Mouse (Mus musculus) forebrain, embryonic 11.5 days (tissue): ENCODE data around the gene Pip5k1a. TPM values are rescaled to one million over a fixed set of nuclear protein-coding genes. Genes with fewer than 3 reads are reported as not detected.

Source experiments
- ATAC-seq: fragments of 200-750 bp; cut with Nextera tagmentation; replicated peaks from 2 replicates; pipeline ENCODE4 v1.8.0; 2017; ENCODE audit warnings: moderate TSS enrichment; ENCODE audit not compliant: low FRiP score
- DNase-seq: peaks from one replicate; pipeline ENCODE4 v3.0.0-alpha.2; 2017; ENCODE audit warnings: low spot score
- H3K27ac ChIP-seq: fragments of 300-500 bp; sonication (generic); 2 replicates; pipeline ENCODE4 v1.5.1; 2014; ENCODE audit warnings: low read depth, low read length
- H3K27me3 ChIP-seq: fragments of 300-500 bp; sonication (generic); 2 replicates; pipeline ENCODE4 v1.6.1; 2014; ENCODE audit warnings: mild to moderate bottlenecking, low read length, mixed read lengths; ENCODE audit not compliant: control insufficient read depth, insufficient read depth
- H3K36me3 ChIP-seq: fragments of 300-500 bp; sonication (generic); 2 replicates; pipeline ENCODE4 v1.6.1; 2014; ENCODE audit warnings: mild to moderate bottlenecking, low read length, moderate library complexity, mixed read lengths; ENCODE audit not compliant: control insufficient read depth, insufficient read depth
- H3K4me1 ChIP-seq: fragments of 300-500 bp; sonication (generic); replicated peaks from 2 replicates; pipeline ENCODE4 v1.6.1; 2014; ENCODE audit warnings: low read length, mixed read lengths; ENCODE audit not compliant: control insufficient read depth, insufficient read depth
- H3K4me2 ChIP-seq: fragments of 300-500 bp; sonication (generic); 2 replicates; pipeline ENCODE4 v1.6.1; 2014; ENCODE audit warnings: low read depth, mild to moderate bottlenecking, low read length, moderate library complexity, mixed read lengths; ENCODE audit not compliant: severe bottlenecking
- H3K4me3 ChIP-seq: fragments of 300-500 bp; sonication (generic); 2 replicates; pipeline ENCODE4 v1.5.1; 2014; ENCODE audit warnings: low read depth, low read length
- H3K9ac ChIP-seq: fragments of 300-500 bp; sonication (generic); 2 replicates; pipeline ENCODE4 v1.6.1; 2014; ENCODE audit warnings: low read length
- H3K9me3 ChIP-seq: fragments of 300-500 bp; sonication (generic); 2 replicates; pipeline ENCODE4 v1.6.1; 2016; ENCODE audit warnings: low read length, mixed read lengths; ENCODE audit not compliant: control insufficient read depth
- WGBS: fragments of 180-500 bp; shearing (Covaris S2); extraction: QIAGEN DNeasy Blood & Tissue Kit; methylation state at CpG from one replicate; pipeline ENCODE4 v1.1.7; 2014; 5-methylcytosine and 5-hydroxymethylcytosine counted together
- polyA plus RNA-seq: library from polyadenylated mRNA; unstranded; fragments of >200 nt; fragmentation: Nextera tagmentation; extraction: Ambion mirVana; gene quantifications from 2 replicates; pipeline ENCODE4 v1.2.1, GENCODE M21; 2014

The Pip5k1a gene
- polyA plus RNA-seq, 1 experiment from 2014 or later, result 13.7 TPM

DNA sequence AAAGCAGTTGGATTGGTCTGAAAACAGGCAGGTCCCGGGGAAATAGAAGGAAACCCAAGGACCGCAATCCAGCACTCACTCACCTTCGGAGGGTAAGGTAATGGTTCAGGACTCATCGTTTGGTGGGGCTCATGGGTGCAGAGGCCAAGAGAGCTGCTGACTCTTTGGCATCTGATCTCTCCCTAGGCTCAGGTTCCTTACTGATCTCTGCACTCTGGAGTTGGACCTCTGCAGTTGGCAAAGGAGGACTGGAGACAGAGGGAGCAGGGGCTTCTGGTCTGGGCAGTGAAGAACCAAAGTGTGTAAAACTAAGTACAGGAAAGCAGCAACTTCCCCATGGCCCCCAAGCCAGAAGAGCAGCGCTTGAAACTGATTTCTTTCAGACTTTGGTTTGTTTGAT, 23.4 kb upstream of the Pip5k1a start:
- H3K36me3 ChIP-seq, result no peaks in the 10 kb centered on the region; the same call in 1 of the 2 replicates
- 89% methylated on average over 5 of the region's 5 CpGs for WGBS
- no peak overlapping the region for H3K4me2 ChIP-seq
- H3K4me3 ChIP-seq, result no peak overlapping the region
- DNase-seq (no peak), ATAC-seq (no peak)
- no peaks in the 10 kb centered on the region for H3K27me3 ChIP-seq
- no peaks in the 10 kb centered on the region for H3K9me3 ChIP-seq
- 0 out of 2 replicates have a peak, but pooled peaks cover 5% of the 10 kb centered on the region for H3K4me1 ChIP-seq
- H3K27ac ChIP-seq, result no peak overlapping the region
- no peak overlapping the region for H3K9ac ChIP-seq

DNA sequence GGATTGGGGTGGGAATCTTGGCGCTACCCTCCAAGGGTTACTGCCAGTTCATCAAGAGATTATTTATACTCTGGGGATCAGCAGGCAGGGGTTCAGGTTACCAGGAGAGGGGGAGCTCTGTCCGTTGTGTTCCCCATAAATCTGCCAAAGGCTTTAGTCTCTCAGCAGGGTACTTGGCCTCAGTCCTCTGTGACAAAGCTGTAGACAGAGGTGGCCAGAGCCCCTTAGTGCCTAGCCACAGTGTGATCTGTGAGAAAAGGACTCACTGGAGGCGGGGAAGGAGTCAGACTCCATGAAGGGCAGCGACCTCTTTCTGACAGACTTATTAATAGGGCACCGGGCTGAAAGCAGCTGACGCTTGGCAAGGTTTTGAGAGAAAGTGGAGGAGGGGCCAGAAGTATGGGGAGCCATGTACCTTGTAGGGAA, 22.5 kb upstream of the Pip5k1a start:
- no peaks in the 10 kb centered on the region for H3K9me3 ChIP-seq
- WGBS, result 50% methylated on average over 6 of the region's 6 CpGs
- H3K4me3 ChIP-seq, result no peak overlapping the region
- H3K9ac ChIP-seq, result no peak overlapping the region
- no peak overlapping the region for H3K4me2 ChIP-seq
- no peaks in the 10 kb centered on the region for H3K27me3 ChIP-seq
- 0 out of 2 replicates have a peak, but pooled peaks cover 5% of the 10 kb centered on the region for H3K4me1 ChIP-seq
- no peak overlapping the region for H3K27ac ChIP-seq
- no peaks in the 10 kb centered on the region; the same call in 1 of the 2 replicates for H3K36me3 ChIP-seq
- ATAC-seq (no peak), DNase-seq (no peak)

DNA sequence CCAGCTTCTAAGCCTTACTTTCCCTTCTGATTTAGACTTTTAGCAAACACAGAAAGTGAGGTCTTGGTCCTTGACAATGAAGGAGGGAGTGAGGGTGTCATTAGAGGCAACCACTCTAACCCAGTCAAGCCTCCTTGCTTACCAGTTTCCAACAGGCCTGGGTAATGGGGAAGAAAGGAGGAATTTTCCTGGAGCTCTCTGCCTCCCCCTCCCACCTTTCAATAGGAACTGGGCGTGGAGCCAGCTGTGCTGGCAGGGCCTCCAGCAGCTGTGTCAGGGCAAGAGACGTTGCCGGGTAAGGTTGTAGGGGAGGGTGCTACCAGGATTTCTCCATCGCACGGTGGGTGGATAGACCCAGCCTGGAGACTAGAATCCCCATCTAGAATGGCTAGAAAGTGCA, 18.2 kb upstream of the Pip5k1a start:
- 68% methylated on average over 5 of the region's 5 CpGs for WGBS
- Histone ChIP-seq H3K4me1 (no peaks in the 10 kb centered on the region), H3K9me3 (no peaks in the 10 kb centered on the region), H3K27me3 (no peaks in the 10 kb centered on the region), H3K27ac (no peak overlapping the region), H3K4me2 (no peak overlapping the region), H3K36me3 (peaks cover 19% of the 10 kb centered on the region), H3K9ac (no peak overlapping the region), H3K4me3 (no peak overlapping the region)
- ATAC-seq (no peak), DNase-seq (no peak)

DNA sequence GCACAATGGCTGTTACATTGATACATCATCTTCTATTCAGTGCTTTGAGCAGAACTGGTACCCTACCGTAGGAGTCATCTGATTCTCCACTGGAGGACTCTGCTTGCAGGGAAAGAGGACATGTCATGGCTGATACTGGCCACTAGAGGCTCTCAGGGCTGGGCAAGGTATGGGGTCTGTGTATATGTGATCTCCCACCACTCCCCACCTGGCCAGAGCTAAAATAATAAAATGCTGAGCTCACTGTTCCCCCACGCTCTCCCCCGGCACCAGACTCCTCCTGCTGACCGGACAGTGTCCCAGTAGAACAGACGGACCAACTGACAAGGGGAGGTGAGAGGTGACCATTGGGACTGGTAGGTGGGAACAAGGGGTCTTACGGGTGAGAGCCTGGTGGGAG, 17.5 kb upstream of the Pip5k1a start, which contains the start of gene Tmod4:
Gene Tmod4 (plus strand): TSS at position 231 of the 400 bp plus-strand sequence.
- no peak within 1 kb of the TSS for H3K4me3 ChIP-seq
- WGBS, result 64% methylated on average over 6 of the region's 6 CpGs
- H3K36me3 ChIP-seq, result peaks cover 26% of the 10 kb centered on the region
- ATAC-seq (peak; percentile 65), DNase-seq (no peak)
- H3K4me1 ChIP-seq, result no peaks in the 10 kb centered on the region
- no peaks in the 10 kb centered on the region for H3K9me3 ChIP-seq
- H3K27ac ChIP-seq, result no peak within 1 kb of the TSS
- no peak within 1 kb of the TSS for H3K9ac ChIP-seq
- H3K4me2 ChIP-seq, result no peak within 1 kb of the TSS
- H3K27me3 ChIP-seq, result no peaks in the 10 kb centered on the region

DNA sequence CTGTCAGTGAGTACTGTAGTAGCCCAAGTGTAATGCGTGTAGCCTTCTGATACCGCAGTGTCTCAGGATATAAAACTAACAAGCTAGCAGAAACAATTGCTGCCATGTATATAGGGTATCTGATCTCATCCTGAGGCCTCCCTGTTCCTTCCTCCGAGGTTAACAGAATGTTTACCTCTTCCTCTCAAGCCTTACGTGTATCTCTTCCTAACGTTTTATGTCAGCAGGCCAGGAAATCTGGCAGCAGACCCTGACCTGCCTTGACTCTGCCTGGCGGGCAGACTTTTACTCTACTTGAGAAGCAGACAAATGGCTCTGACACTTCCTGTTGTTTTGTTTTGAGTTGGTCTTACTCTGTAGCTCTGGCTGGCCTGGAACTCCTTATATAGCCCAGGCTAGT, 14.8 kb upstream of the Pip5k1a start:
- Histone ChIP-seq H3K27ac (no peak overlapping the region), H3K4me1 (no peaks in the 10 kb centered on the region), H3K27me3 (no peaks in the 10 kb centered on the region), H3K4me2 (no peak overlapping the region), H3K4me3 (no peak overlapping the region), H3K9ac (no peak overlapping the region), H3K9me3 (no peaks in the 10 kb centered on the region), H3K36me3 (peaks cover 28% of the 10 kb centered on the region)
- DNase-seq (no peak), ATAC-seq (no peak)
- WGBS, result 90% methylated on average over 6 of the region's 6 CpGs

DNA sequence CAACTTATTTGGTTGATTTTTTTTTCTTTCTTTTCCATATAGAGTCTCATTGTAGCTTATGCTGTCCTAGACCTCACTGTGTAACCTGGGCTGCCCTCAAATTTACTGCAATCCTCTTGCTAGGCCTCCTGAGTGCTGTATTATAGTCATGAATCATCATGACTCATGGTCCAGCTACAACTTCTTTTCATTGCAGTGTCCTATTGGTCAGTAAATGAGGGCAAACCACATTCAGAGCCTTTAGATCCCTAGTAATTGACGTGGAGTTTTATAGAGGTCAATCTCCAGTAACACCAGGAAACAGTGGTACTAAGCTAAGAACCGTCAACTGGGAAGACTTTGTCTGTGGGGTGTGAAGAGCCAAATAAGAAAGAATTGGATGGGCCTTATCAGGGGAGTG, 11.0 kb upstream of the Pip5k1a start:
- DNase-seq (no peak), ATAC-seq (no peak)
- Histone ChIP-seq H3K9ac (no peak overlapping the region), H3K4me2 (no peak overlapping the region), H3K9me3 (no peaks in the 10 kb centered on the region), H3K36me3 (peaks cover 28% of the 10 kb centered on the region), H3K27ac (no peak overlapping the region), H3K4me1 (no peaks in the 10 kb centered on the region), H3K4me3 (no peak overlapping the region), H3K27me3 (no peaks in the 10 kb centered on the region)
- 88% methylated on average over 2 of the region's 2 CpGs for WGBS

DNA sequence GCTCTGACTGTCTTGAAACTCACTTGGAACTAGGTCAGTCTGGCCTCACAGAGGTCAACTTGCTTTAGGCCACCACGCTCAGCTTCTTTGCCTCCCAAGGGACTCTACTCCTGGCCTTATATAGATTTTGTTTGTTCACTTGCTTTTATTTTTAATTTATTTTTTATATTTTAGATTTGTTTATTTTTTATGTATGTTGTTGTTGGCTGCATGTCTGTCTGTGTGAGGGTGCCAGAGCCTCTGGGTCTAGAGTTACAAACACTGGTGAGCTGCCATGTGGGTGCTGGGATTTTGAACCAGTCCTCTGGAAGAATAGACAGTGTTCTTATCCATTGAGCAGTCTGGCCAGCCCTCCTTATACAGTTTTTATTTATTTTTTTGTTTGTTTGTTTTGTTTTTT, 6.0 kb upstream of the Pip5k1a start:
- H3K4me1 ChIP-seq, result peaks cover 7% of the 10 kb centered on the region
- no peaks in the 10 kb centered on the region; the same call in 1 of the 2 replicates for H3K36me3 ChIP-seq
- no peak overlapping the region for H3K9ac ChIP-seq
- no peaks in the 10 kb centered on the region for H3K27me3 ChIP-seq
- no peak overlapping the region for H3K27ac ChIP-seq
- H3K9me3 ChIP-seq, result no peaks in the 10 kb centered on the region
- H3K4me2 ChIP-seq, result peak overlapping the region; percentile 40; the same call in 1 of the 2 replicates
- H3K4me3 ChIP-seq, result no peak overlapping the region
- DNase-seq (no peak), ATAC-seq (no peak)
- WGBS, result 97% methylated on average over 1 of the region's 1 CpGs

DNA sequence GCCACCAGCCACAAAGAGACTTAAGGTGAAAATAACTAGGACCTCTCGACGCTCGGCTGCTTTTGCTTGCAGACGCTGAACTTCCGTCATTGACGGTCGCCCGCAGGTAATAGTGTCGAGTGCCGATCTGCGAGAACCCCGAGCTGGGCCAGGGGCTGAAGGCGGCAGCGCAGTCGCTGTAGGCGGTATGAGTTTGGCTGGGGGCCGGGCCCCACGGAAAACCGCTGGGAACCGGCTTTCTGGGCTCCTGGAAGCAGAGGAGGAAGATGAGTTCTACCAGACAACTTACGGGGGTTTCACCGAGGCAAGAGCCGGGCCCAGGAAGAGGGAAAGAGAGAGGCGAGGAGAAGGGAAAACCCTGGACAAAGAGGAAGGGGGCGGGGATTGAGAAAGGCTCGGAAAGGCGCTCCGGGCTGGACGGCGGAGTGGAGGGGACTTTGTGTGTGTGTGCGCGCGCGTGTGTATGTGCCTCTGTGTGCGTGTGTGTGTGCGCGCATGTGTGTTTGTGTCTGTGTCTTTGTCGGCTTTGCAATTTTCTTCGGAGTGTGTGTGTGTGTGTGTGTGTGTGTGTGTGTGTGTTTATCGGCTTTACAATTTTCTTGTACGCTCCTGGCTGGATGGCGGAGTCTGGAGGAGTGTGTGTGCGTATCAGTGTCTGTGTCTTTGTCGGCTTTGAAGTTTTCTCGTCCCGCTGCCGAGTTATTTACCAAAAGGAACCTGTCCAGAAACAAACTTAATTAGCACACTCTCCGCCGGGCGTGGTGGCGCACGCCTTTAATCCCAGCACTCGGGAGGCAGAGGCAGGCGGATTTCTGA, 4.4 kb upstream of the Pip5k1a start, which contains the start of gene Vps72:
Gene Vps72 (plus strand): TSS at position 112 of the 816 bp plus-strand sequence.
- H3K4me2 ChIP-seq, result peak within 1 kb of the TSS; percentile 39
- ATAC-seq, result peak; percentile 78
- H3K4me1 ChIP-seq, result peaks cover 7% of the 10 kb centered on the region
- DNase-seq, result peak; percentile 93
- H3K27ac ChIP-seq, result peak within 1 kb of the TSS; percentile 96
- H3K27me3 ChIP-seq, result no peaks in the 10 kb centered on the region
- no peaks in the 10 kb centered on the region; the same call in 1 of the 2 replicates for H3K36me3 ChIP-seq
- H3K9ac ChIP-seq, result peak within 1 kb of the TSS; percentile 94
- WGBS, result under 1% methylated on average over 53 of the region's 54 CpGs
- H3K9me3 ChIP-seq, result no peaks in the 10 kb centered on the region
- H3K4me3 ChIP-seq, result peak within 1 kb of the TSS; percentile 72
